Mouse (Mus musculus) C2C12 (cell line): ENCODE results near the gene Tmem50b.

ENCODE experiments used
- CTCF ChIP-seq: IDR thresholded peaks from one replicate; pipeline ENCODE4 v1.5.1; 2011; ENCODE audit not compliant: control insufficient read depth, insufficient read depth, insufficient read length
- MAX ChIP-seq: IDR thresholded peaks from one replicate; pipeline ENCODE4 v1.6.1; 2011; ENCODE audit warnings: mild to moderate bottlenecking, control low read depth
- MYOD1 ChIP-seq: IDR thresholded peaks from one replicate; pipeline ENCODE4 v1.6.1; 2011; ENCODE audit warnings: low read depth; ENCODE audit not compliant: control insufficient read depth, insufficient read length
- USF1 ChIP-seq: IDR thresholded peaks from one replicate; pipeline ENCODE4 v1.6.1; 2011; ENCODE audit warnings: low read depth, mild to moderate bottlenecking, control low read depth, moderate library complexity

DNA sequence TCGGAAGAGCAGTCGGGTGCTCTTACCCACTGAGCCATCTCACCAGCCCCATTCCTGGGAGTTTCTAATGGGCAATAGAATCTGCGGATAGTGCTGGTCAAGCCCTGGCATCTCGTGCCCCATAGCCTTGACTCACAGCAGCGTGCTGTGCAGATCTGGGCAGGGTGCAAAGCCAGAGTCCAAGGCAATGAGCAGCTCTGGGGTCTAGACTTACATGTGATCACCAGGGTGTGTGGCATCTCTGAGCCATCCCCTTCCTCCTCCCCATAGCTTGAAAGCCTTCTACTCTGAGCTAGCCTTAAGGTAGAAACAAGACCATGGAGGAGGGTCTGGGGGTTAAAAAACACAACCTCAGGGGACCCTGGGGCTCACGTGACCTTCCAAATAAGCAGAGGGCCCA is 71.3 kb downstream of the Tmem50b start:
- no peak for TF ChIP-seq USF1
- no peak for TF ChIP-seq CTCF
- no peak for TF ChIP-seq MAX
- TF ChIP-seq MYOD1 = no peak
